Mouse (Mus musculus): ENCODE measurements at regions not wholly inside any gene's neighbourhood (a gene's known extent, or its start where the extent isn't known, plus 50 kb on each side); places are given as distances from the start of the nearest gene placed in this dataset.

GRCm38 (mm10) chr2:94239573-94239972 is 81.8 kb upstream of the Hsd17b12 start:
- TF ChIP-seq HCFC1 (IDR thresholded peaks at IDR 0.05; ENCODE audit: borderline replicate concordance, insufficient read depth, low read length) = no peak
- no peak for TF ChIP-seq ZNF384 (IDR thresholded peaks at IDR 0.05; ENCODE audit: low read depth, low read length)
